Mouse (Mus musculus) heart, embryonic 15.5 days (tissue): Measurements from ENCODE around the gene Pgm2. TPM values are rescaled to one million over a fixed set of nuclear protein-coding genes. Genes with fewer than 3 reads are reported as not detected.

Experiments used
- ATAC-seq: fragments of 200-750 bp; cut with Nextera tagmentation; replicated peaks from 2 replicates; pipeline ENCODE4 v1.8.0; 2017; ENCODE audit warnings: low read depth, moderate TSS enrichment; ENCODE audit not compliant: insufficient number of reproducible peaks, insufficient read depth, low FRiP score
- H3K27ac ChIP-seq: fragments of 300-500 bp; sonication (generic); 2 replicates; pipeline ENCODE4 v1.5.1; 2015; ENCODE audit warnings: mild to moderate bottlenecking, inconsistent platforms
- H3K27me3 ChIP-seq: fragments of 300-500 bp; sonication (generic); 2 replicates; pipeline ENCODE4 v1.6.1; 2015; ENCODE audit warnings: inconsistent platforms
- H3K36me3 ChIP-seq: fragments of 300-500 bp; sonication (generic); 2 replicates; pipeline ENCODE4 v1.6.1; 2015; ENCODE audit warnings: mild to moderate bottlenecking, inconsistent platforms
- H3K4me1 ChIP-seq: fragments of 300-500 bp; sonication (generic); replicated peaks from 2 replicates; pipeline ENCODE4 v1.6.1; 2015; ENCODE audit warnings: inconsistent platforms
- H3K4me2 ChIP-seq: fragments of 300-500 bp; sonication (generic); 2 replicates; pipeline ENCODE4 v1.6.1; 2015; ENCODE audit warnings: inconsistent platforms, mild to moderate bottlenecking, moderate library complexity
- H3K4me3 ChIP-seq: fragments of 300-500 bp; sonication (generic); 2 replicates; pipeline ENCODE4 v1.5.1; 2015; ENCODE audit warnings: mild to moderate bottlenecking, inconsistent platforms
- H3K9ac ChIP-seq: fragments of 300-500 bp; sonication (generic); 2 replicates; pipeline ENCODE4 v1.6.1; 2015; ENCODE audit warnings: mild to moderate bottlenecking, inconsistent platforms
- H3K9me3 ChIP-seq: fragments of 300-500 bp; sonication (generic); replicated peaks from 2 replicates; pipeline ENCODE4 v1.6.1; 2016; ENCODE audit warnings: inconsistent platforms
- WGBS: fragments of 180-500 bp; shearing (Covaris S2); methylation state at CpG from one replicate; pipeline ENCODE4 v1.1.7; 2015; ENCODE audit warnings: mixed read lengths; 5-methylcytosine and 5-hydroxymethylcytosine counted together
- polyA plus RNA-seq: library from polyadenylated mRNA; unstranded; fragments of >200 nt; fragmentation: Nextera tagmentation; extraction: Ambion mirVana; gene quantifications from 2 replicates; pipeline ENCODE4 v1.2.1, GENCODE M21; 2015

The Pgm2 gene
- polyA plus RNA-seq, 1 experiment from 2014 or later, result 13.2 TPM

GRCm38 (mm10) chr5:64109217-64109616 is 16.5 kb downstream of the Pgm2 start:
- H3K27ac ChIP-seq, result no peak overlapping the region
- no peaks in the 10 kb centered on the region for H3K27me3 ChIP-seq
- no peak overlapping the region for H3K9ac ChIP-seq
- H3K36me3 ChIP-seq, result peaks cover 57% of the 10 kb centered on the region
- WGBS, result 55% methylated on average over 3 of the region's 3 CpGs
- no peaks in the 10 kb centered on the region for H3K9me3 ChIP-seq
- peaks cover 4% of the 10 kb centered on the region for H3K4me1 ChIP-seq
- no peak overlapping the region for H3K4me3 ChIP-seq
- H3K4me2 ChIP-seq, result no peak overlapping the region
- ATAC-seq, result no peak

GRCm38 (mm10) chr5:64112360-64112759 is 19.6 kb downstream of the Pgm2 start:
- ATAC-seq, result no peak
- Histone ChIP-seq H3K27ac (no peak overlapping the region), H3K36me3 (peaks cover 80% of the 10 kb centered on the region), H3K4me1 (peaks cover 4% of the 10 kb centered on the region), H3K4me3 (no peak overlapping the region), H3K4me2 (no peak overlapping the region), H3K9ac (no peak overlapping the region), H3K27me3 (no peaks in the 10 kb centered on the region), H3K9me3 (peaks cover 4% of the 10 kb centered on the region; the same call in 1 of the 2 replicates)
- 73% methylated on average over 3 of the region's 3 CpGs for WGBS

- no peak overlapping the region for H3K9ac ChIP-seq
- H3K4me3 ChIP-seq, result no peak overlapping the region
- H3K36me3 ChIP-seq, result peaks cover 67% of the 10 kb centered on the region
- no peak overlapping the region for H3K27ac ChIP-seq
- 86% methylated on average over 6 of the region's 6 CpGs for WGBS
- H3K4me1 ChIP-seq, result peaks cover 4% of the 10 kb centered on the region
- H3K4me2 ChIP-seq, result no peak overlapping the region
- H3K9me3 ChIP-seq, result peaks cover 4% of the 10 kb centered on the region; the same call in 1 of the 2 replicates
- no peaks in the 10 kb centered on the region for H3K27me3 ChIP-seq
- no peak for ATAC-seq
Measured at GRCm38 (mm10) chr5:64114210-64114609, 21.5 kb downstream of the Pgm2 start.

- no peak overlapping the region for H3K27ac ChIP-seq
- no peak overlapping the region for H3K4me2 ChIP-seq
- no peak for ATAC-seq
- no peaks in the 10 kb centered on the region for H3K27me3 ChIP-seq
- H3K4me1 ChIP-seq, result no peaks in the 10 kb centered on the region
- H3K9ac ChIP-seq, result no peak overlapping the region
- WGBS, result 82% methylated on average over 1 of the region's 1 CpGs
- H3K4me3 ChIP-seq, result no peak overlapping the region
- H3K36me3 ChIP-seq, result peaks cover 46% of the 10 kb centered on the region
- peaks cover 4% of the 10 kb centered on the region; the same call in 1 of the 2 replicates for H3K9me3 ChIP-seq
Measured at GRCm38 (mm10) chr5:64117191-64117590, 24.4 kb downstream of the Pgm2 start.

- Histone ChIP-seq H3K36me3 (no peaks in the 10 kb centered on the region; the same call in none of the 2 replicates), H3K9ac (no peak overlapping the region), H3K4me2 (no peak overlapping the region), H3K27me3 (no peaks in the 10 kb centered on the region), H3K27ac (no peak overlapping the region), H3K9me3 (no peaks in the 10 kb centered on the region), H3K4me1 (no peaks in the 10 kb centered on the region), H3K4me3 (no peak overlapping the region)
- 68% methylated on average over 5 of the region's 5 CpGs for WGBS
- no peak for ATAC-seq
Measured at GRCm38 (mm10) chr5:64125783-64126182, 33.0 kb downstream of the Pgm2 start.

GRCm38 (mm10) chr5:64131550-64131949 is 38.8 kb downstream of the Pgm2 start:
- 67% methylated on average over 5 of the region's 5 CpGs for WGBS
- no peak overlapping the region for H3K4me2 ChIP-seq
- no peak for ATAC-seq
- no peak overlapping the region for H3K4me3 ChIP-seq
- H3K9ac ChIP-seq, result no peak overlapping the region
- H3K27me3 ChIP-seq, result no peaks in the 10 kb centered on the region
- H3K27ac ChIP-seq, result no peak overlapping the region
- no peaks in the 10 kb centered on the region; the same call in none of the 2 replicates for H3K36me3 ChIP-seq
- no peaks in the 10 kb centered on the region for H3K9me3 ChIP-seq
- no peaks in the 10 kb centered on the region for H3K4me1 ChIP-seq

GRCm38 (mm10) chr5:64133901-64134300 is 41.2 kb downstream of the Pgm2 start:
- no peaks in the 10 kb centered on the region for H3K27me3 ChIP-seq
- no peak overlapping the region for H3K4me3 ChIP-seq
- no peaks in the 10 kb centered on the region for H3K9me3 ChIP-seq
- H3K9ac ChIP-seq, result no peak overlapping the region
- no peak overlapping the region for H3K4me2 ChIP-seq
- 92% methylated on average over 4 of the region's 4 CpGs for WGBS
- H3K36me3 ChIP-seq, result no peaks in the 10 kb centered on the region
- H3K27ac ChIP-seq, result no peak overlapping the region
- no peak for ATAC-seq
- H3K4me1 ChIP-seq, result no peaks in the 10 kb centered on the region

- no peak overlapping the region for H3K27ac ChIP-seq
- ATAC-seq, result no peak
- no peaks in the 10 kb centered on the region for H3K36me3 ChIP-seq
- no peaks in the 10 kb centered on the region for H3K27me3 ChIP-seq
- no peaks in the 10 kb centered on the region for H3K4me1 ChIP-seq
- WGBS, result 70% methylated on average over 5 of the region's 5 CpGs
- no peaks in the 10 kb centered on the region for H3K9me3 ChIP-seq
- H3K4me2 ChIP-seq, result no peak overlapping the region
- no peak overlapping the region for H3K9ac ChIP-seq
- no peak overlapping the region for H3K4me3 ChIP-seq
Measured at GRCm38 (mm10) chr5:64136325-64136724, 43.6 kb downstream of the Pgm2 start.

GRCm38 (mm10) chr5:64140202-64140601 is 47.5 kb downstream of the Pgm2 start:
- ATAC-seq, result no peak
- no peak overlapping the region for H3K4me3 ChIP-seq
- WGBS, result 78% methylated on average over 3 of the region's 3 CpGs

GRCm38 (mm10) chr5:64144315-64144714 is 51.6 kb downstream of the Pgm2 start:
- Histone ChIP-seq H3K4me1 (no peaks in the 10 kb centered on the region), H3K4me2 (no peak overlapping the region), H3K27me3 (no peaks in the 10 kb centered on the region), H3K9me3 (no peaks in the 10 kb centered on the region), H3K4me3 (no peak overlapping the region), H3K9ac (no peak overlapping the region), H3K36me3 (no peaks in the 10 kb centered on the region), H3K27ac (no peak overlapping the region)
- 80% methylated on average over 5 of the region's 5 CpGs for WGBS
- ATAC-seq, result no peak

More at GRCm38 (mm10) chr5:64140202-64140601, 47.5 kb downstream of the Pgm2 start:
- Histone ChIP-seq H3K9ac (no peak overlapping the region), H3K27me3 (no peaks in the 10 kb centered on the region), H3K4me1 (no peaks in the 10 kb centered on the region), H3K4me2 (no peak overlapping the region), H3K27ac (no peak overlapping the region), H3K36me3 (no peaks in the 10 kb centered on the region), H3K9me3 (no peaks in the 10 kb centered on the region)

GRCm38 (mm10) chr5:64146384-64147005 is 53.7 kb downstream of the Pgm2 start:
- Histone ChIP-seq H3K4me1 (0 out of 2 replicates have a peak, but pooled peaks cover 4% of the 10 kb centered on the region), H3K36me3 (no peaks in the 10 kb centered on the region), H3K27ac (no peak overlapping the region), H3K9me3 (no peaks in the 10 kb centered on the region), H3K9ac (no peak overlapping the region), H3K4me3 (no peak overlapping the region), H3K4me2 (no peak overlapping the region), H3K27me3 (peaks cover 3% of the 10 kb centered on the region)
- ATAC-seq, result no peak
- WGBS, result 45% methylated on average over 10 of the region's 10 CpGs
